Mouse (Mus musculus): Measurements from ENCODE around the gene Lbp. TPM values are rescaled to one million over a fixed set of nuclear protein-coding genes. Genes with fewer than 3 reads are reported as not detected.

Lbp gene
- total and polyA plus RNA-seq, 3 experiments: 5.0 to 22.4 (median 6.4) TPM

- H3K27ac ChIP-seq: no peak overlapping the region
- no peaks in the 10 kb centered on the region for H3K79me2 ChIP-seq (replicated peaks; ENCODE audit: control insufficient read depth, insufficient read depth, low read length)
- H3K4me1 ChIP-seq (ENCODE audit: control insufficient read depth, insufficient read depth, low read length): no peaks in the 10 kb centered on the region; the same call in 1 of the 2 replicates
- H3K9ac ChIP-seq (ENCODE audit: low read depth, low read length): no peak overlapping the region
- no peak for DNase-seq
- TF ChIP-seq POLR2A (IDR thresholded peaks at IDR 0.05; ENCODE audit: insufficient read depth, low read depth, low read length) (no peak), CTCF (IDR thresholded peaks at IDR 0.05) (no peak), EP300 (IDR thresholded peaks at IDR 0.05; ENCODE audit: insufficient read depth, low read depth, low read length) (no peak)
- no peak overlapping the region for H3K4me3 ChIP-seq
- H3K36me3 ChIP-seq (ENCODE audit: control insufficient read depth, insufficient read depth, low read length): no peaks in the 10 kb centered on the region
- intact Hi-C loops (cut with DNase I): no loop called here
- WGBS: 86% methylated on average over 5 of the region's 5 CpGs
- no peaks in the 10 kb centered on the region for H3K27me3 ChIP-seq (ENCODE audit: control insufficient read depth, insufficient read depth, low read length)
Measured at GRCm38 (mm10) chr2:158356121-158356520, 49.8 kb downstream of the Lbp start.

GRCm38 (mm10) chr2:158359757-158360620, 53.7 kb downstream of the Lbp start:
- H3K9ac ChIP-seq (ENCODE audit: low read depth, low read length): no peak overlapping the region
- no peaks in the 10 kb centered on the region for H3K79me2 ChIP-seq (replicated peaks; ENCODE audit: control insufficient read depth, insufficient read depth, low read length)
- WGBS: 69% methylated on average over 12 of the region's 12 CpGs
- no peak overlapping the region for H3K27ac ChIP-seq
- peaks cover 3% of the 10 kb centered on the region for H3K4me1 ChIP-seq (ENCODE audit: control insufficient read depth, insufficient read depth, low read length)
- intact Hi-C loops (cut with DNase I): loop anchor here (2.0 kb wide), 1 partner anchor 49 kb away; the partner anchor contains the start of gene Ralgapb
- no peaks in the 10 kb centered on the region for H3K27me3 ChIP-seq (ENCODE audit: control insufficient read depth, insufficient read depth, low read length)
- no peak for DNase-seq
- TF ChIP-seq EP300 (IDR thresholded peaks at IDR 0.05; ENCODE audit: insufficient read depth, low read depth, low read length) (no peak), CTCF (IDR thresholded peaks at IDR 0.05) (no peak), POLR2A (IDR thresholded peaks at IDR 0.05; ENCODE audit: insufficient read depth, low read depth, low read length) (no peak)
- H3K36me3 ChIP-seq (ENCODE audit: control insufficient read depth, insufficient read depth, low read length): no peaks in the 10 kb centered on the region
- no peak overlapping the region; the same call in 1 of the 2 replicates for H3K4me3 ChIP-seq

- Histone ChIP-seq H3K4me1 (ENCODE audit: control insufficient read depth, insufficient read depth, low read length) (peaks cover 3% of the 10 kb centered on the region), H3K36me3 (ENCODE audit: control insufficient read depth, insufficient read depth, low read length) (no peaks in the 10 kb centered on the region), H3K9ac (ENCODE audit: low read depth, low read length) (peak overlapping the region; percentile 77), H3K4me3 (peak overlapping the region; percentile 68), H3K27me3 (ENCODE audit: control insufficient read depth, insufficient read depth, low read length) (no peaks in the 10 kb centered on the region), H3K79me2 (replicated peaks; ENCODE audit: control insufficient read depth, insufficient read depth, low read length) (no peaks in the 10 kb centered on the region), H3K27ac (peak overlapping the region; percentile 60)
- peak; percentile 94 for TF ChIP-seq CTCF (IDR thresholded peaks at IDR 0.05)
- peak; percentile 69; the same call in 1 of the 2 replicates for TF ChIP-seq EP300 (IDR thresholded peaks at IDR 0.05; ENCODE audit: insufficient read depth, low read depth, low read length)
- TF ChIP-seq POLR2A (IDR thresholded peaks at IDR 0.05; ENCODE audit: insufficient read depth, low read depth, low read length): peak; percentile 71
- intact Hi-C loops (cut with DNase I): loop anchor here (2.0 kb wide), 1 partner anchor 48 kb away; the partner anchor contains the start of gene Ralgapb
- DNase-seq: peak; percentile 81 to 85
- 2% methylated on average over 41 of the region's 41 CpGs for WGBS
Measured at GRCm38 (mm10) chr2:158360873-158361677, 54.8 kb downstream of the Lbp start.

GRCm38 (mm10) chr2:158361678-158362320, 55.5 kb downstream of the Lbp start:
- intact Hi-C loops (cut with DNase I): loop anchor here (2.0 kb wide), 1 partner anchor 47 kb away; the partner anchor contains the start of gene Ralgapb
- peak overlapping the region; percentile 5; the same call in 1 of the 2 replicates for H3K27ac ChIP-seq
- no peak for DNase-seq
- no peaks in the 10 kb centered on the region for H3K36me3 ChIP-seq (ENCODE audit: control insufficient read depth, insufficient read depth, low read length)
- H3K79me2 ChIP-seq (replicated peaks; ENCODE audit: control insufficient read depth, insufficient read depth, low read length): no peaks in the 10 kb centered on the region
- H3K27me3 ChIP-seq (ENCODE audit: control insufficient read depth, insufficient read depth, low read length): no peaks in the 10 kb centered on the region
- peak overlapping the region; percentile 68 for H3K4me3 ChIP-seq
- peak overlapping the region; percentile 47; the same call in 1 of the 2 replicates for H3K9ac ChIP-seq (ENCODE audit: low read depth, low read length)
- TF ChIP-seq EP300 (IDR thresholded peaks at IDR 0.05; ENCODE audit: insufficient read depth, low read depth, low read length) (no peak), POLR2A (IDR thresholded peaks at IDR 0.05; ENCODE audit: insufficient read depth, low read depth, low read length) (no peak), CTCF (IDR thresholded peaks at IDR 0.05) (peak; percentile 56)
- peaks cover 3% of the 10 kb centered on the region for H3K4me1 ChIP-seq (ENCODE audit: control insufficient read depth, insufficient read depth, low read length)
- WGBS: 32% methylated on average over 8 of the region's 8 CpGs

GRCm38 (mm10) chr2:158364175-158364574, 57.9 kb downstream of the Lbp start:
- H3K9ac ChIP-seq (ENCODE audit: low read depth, low read length): no peak overlapping the region
- no peak for TF ChIP-seq POLR2A (IDR thresholded peaks at IDR 0.05; ENCODE audit: insufficient read depth, low read depth, low read length)
- TF ChIP-seq EP300 (IDR thresholded peaks at IDR 0.05; ENCODE audit: insufficient read depth, low read depth, low read length): no peak
- TF ChIP-seq CTCF (IDR thresholded peaks at IDR 0.05): no peak
- no peaks in the 10 kb centered on the region for H3K36me3 ChIP-seq (ENCODE audit: control insufficient read depth, insufficient read depth, low read length)
- intact Hi-C loops (cut with DNase I): no loop called here
- peaks cover 3% of the 10 kb centered on the region for H3K4me1 ChIP-seq (ENCODE audit: control insufficient read depth, insufficient read depth, low read length)
- H3K27ac ChIP-seq: no peak overlapping the region
- no peak for DNase-seq
- H3K4me3 ChIP-seq: no peak overlapping the region
- H3K79me2 ChIP-seq (replicated peaks; ENCODE audit: control insufficient read depth, insufficient read depth, low read length): no peaks in the 10 kb centered on the region
- WGBS: 77% methylated on average over 4 of the region's 4 CpGs
- no peaks in the 10 kb centered on the region for H3K27me3 ChIP-seq (ENCODE audit: control insufficient read depth, insufficient read depth, low read length)
